Mouse (Mus musculus) olfactory bulb, adult 2 months (tissue): ENCODE data around the gene Mgat5. TPM values are rescaled to one million over a fixed set of nuclear protein-coding genes. Genes with fewer than 3 reads are reported as not detected.

Source experiments
- H3K27ac ChIP-seq: fragments of 200-500 bp; 2 replicates; pipeline ENCODE4 v1.5.1; 2012; ENCODE audit warnings: low read depth, low read length; ENCODE audit not compliant: insufficient read depth
- H3K4me1 ChIP-seq: fragments of 200-500 bp; 2 replicates; pipeline ENCODE4 v1.6.1; 2012; ENCODE audit warnings: low read length; ENCODE audit not compliant: control insufficient read depth, insufficient read depth
- H3K4me3 ChIP-seq: fragments of 200-500 bp; 2 replicates; pipeline ENCODE4 v1.5.1; 2012; ENCODE audit warnings: mild to moderate bottlenecking, low read depth, low read length, moderate library complexity; ENCODE audit not compliant: insufficient read depth
- CTCF ChIP-seq: fragments of 200-500 bp; IDR thresholded peaks from 2 replicates; pipeline ENCODE4 v1.5.1; 2012; ENCODE audit warnings: low read depth, mild to moderate bottlenecking, low read length, moderate library complexity; ENCODE audit not compliant: insufficient read depth
- POLR2A ChIP-seq: fragments of 200-500 bp; IDR thresholded peaks from 2 replicates; pipeline ENCODE4 v1.6.1; 2012; ENCODE audit warnings: mild to moderate bottlenecking, low read depth, low read length, moderate library complexity; ENCODE audit not compliant: insufficient read depth
- WGBS: fragments of 180-500 bp; shearing (Covaris S2); methylation state at CpG from one replicate; pipeline ENCODE4 v1.1.7; 2018; 5-methylcytosine and 5-hydroxymethylcytosine counted together
- polyA plus RNA-seq: library from polyadenylated mRNA; stranded (reverse); fragments of >200 nt; gene quantifications from 2 replicates; pipeline ENCODE4 v1.2.4, GENCODE M21; 2012; ENCODE audit warnings: low replicate concordance; ENCODE audit not compliant: missing spikeins, insufficient read depth, insufficient read length

Gene Mgat5
- polyA plus RNA-seq, 1 experiment = 101 TPM

GRCm38 (mm10) chr1:127244054-127244770, 39.4 kb downstream of the Mgat5 start:
- Histone ChIP-seq H3K27ac (no peak overlapping the region), H3K4me3 (no peak overlapping the region), H3K4me1 (peaks cover 12% of the 10 kb centered on the region)
- no peak for TF ChIP-seq CTCF
- no peak for TF ChIP-seq POLR2A
- 93% methylated on average over 11 of the region's 11 CpGs for WGBS

- Histone ChIP-seq H3K4me1 (0 out of 2 replicates have a peak, but pooled peaks cover 3% of the 10 kb centered on the region), H3K4me3 (no peak overlapping the region), H3K27ac (no peak overlapping the region)
- TF ChIP-seq POLR2A (no peak), CTCF (no peak)
- 40% methylated on average over 6 of the region's 6 CpGs for WGBS
These were observed 41.3 kb downstream of the Mgat5 start for GRCm38 (mm10) chr1:127246158-127246557.

- 70% methylated on average over 1 of the region's 1 CpGs for WGBS
- no peak overlapping the region for H3K27ac ChIP-seq
- no peak overlapping the region for H3K4me3 ChIP-seq
- TF ChIP-seq CTCF (no peak), POLR2A (no peak)
- H3K4me1 ChIP-seq = no peaks in the 10 kb centered on the region
These were observed 43.6 kb downstream of the Mgat5 start for GRCm38 (mm10) chr1:127248433-127248832.

- Histone ChIP-seq H3K4me3 (no peak overlapping the region), H3K4me1 (no peaks in the 10 kb centered on the region), H3K27ac (no peak overlapping the region)
- TF ChIP-seq POLR2A (no peak), CTCF (no peak)
These were observed 44.8 kb downstream of the Mgat5 start for GRCm38 (mm10) chr1:127249621-127250020.

- TF ChIP-seq CTCF (no peak), POLR2A (no peak)
- Histone ChIP-seq H3K4me1 (no peaks in the 10 kb centered on the region), H3K4me3 (no peak overlapping the region), H3K27ac (no peak overlapping the region)
These were observed 45.5 kb downstream of the Mgat5 start for GRCm38 (mm10) chr1:127250313-127250712.

GRCm38 (mm10) chr1:127251751-127252150, 46.9 kb downstream of the Mgat5 start:
- Histone ChIP-seq H3K4me3 (no peak overlapping the region), H3K4me1 (no peaks in the 10 kb centered on the region), H3K27ac (no peak overlapping the region)
- 92% methylated on average over 7 of the region's 7 CpGs for WGBS
- TF ChIP-seq POLR2A (no peak), CTCF (no peak)

GRCm38 (mm10) chr1:127257005-127257404, 52.2 kb downstream of the Mgat5 start:
- no peak overlapping the region for H3K27ac ChIP-seq
- WGBS = 81% methylated on average over 8 of the region's 8 CpGs

GRCm38 (mm10) chr1:127259669-127260068, 54.9 kb downstream of the Mgat5 start:
- 58% methylated on average over 4 of the region's 4 CpGs for WGBS
- peaks cover 4% of the 10 kb centered on the region; the same call in 1 of the 2 replicates for H3K4me1 ChIP-seq
- H3K27ac ChIP-seq = no peak overlapping the region
- H3K4me3 ChIP-seq = no peak overlapping the region
- no peak for TF ChIP-seq POLR2A
- no peak for TF ChIP-seq CTCF

More at GRCm38 (mm10) chr1:127257005-127257404, 52.2 kb downstream of the Mgat5 start:
- TF ChIP-seq CTCF (no peak), POLR2A (no peak)
- Histone ChIP-seq H3K4me3 (no peak overlapping the region), H3K4me1 (peaks cover 2% of the 10 kb centered on the region; the same call in 1 of the 2 replicates)

GRCm38 (mm10) chr1:127260969-127261368, 56.2 kb downstream of the Mgat5 start:
- WGBS = 64% methylated on average over 6 of the region's 6 CpGs
- no peak overlapping the region for H3K4me3 ChIP-seq
- TF ChIP-seq CTCF (no peak), POLR2A (no peak)
- H3K4me1 ChIP-seq = peaks cover 4% of the 10 kb centered on the region; the same call in 1 of the 2 replicates
- H3K27ac ChIP-seq = no peak overlapping the region

- Histone ChIP-seq H3K4me1 (peaks cover 2% of the 10 kb centered on the region; the same call in 1 of the 2 replicates), H3K27ac (no peak overlapping the region), H3K4me3 (no peak overlapping the region)
- TF ChIP-seq POLR2A (no peak), CTCF (no peak)
- WGBS = 61% methylated on average over 13 of the region's 13 CpGs
These were observed 57.5 kb downstream of the Mgat5 start for GRCm38 (mm10) chr1:127262170-127262837.
